Mouse (Mus musculus) stomach, embryonic 14.5 days (tissue): ENCODE results near the gene Fam169b. TPM values are rescaled to one million over a fixed set of nuclear protein-coding genes. Genes with fewer than 3 reads are reported as not detected.

Experiments
- ATAC-seq: fragments of 200-750 bp; cut with Nextera tagmentation; 2 replicates; pipeline ENCODE4 v1.8.0; 2017; ENCODE audit warnings: low read depth, moderate TSS enrichment; ENCODE audit not compliant: insufficient number of reproducible peaks, insufficient read depth, low FRiP score
- H3K27ac ChIP-seq: fragments of 300-500 bp; sonication (generic); 2 replicates; pipeline ENCODE4 v1.5.1; 2014; ENCODE audit warnings: mild to moderate bottlenecking, low read length, moderate library complexity, mixed read lengths
- H3K27me3 ChIP-seq: fragments of 300-500 bp; sonication (generic); 2 replicates; pipeline ENCODE4 v1.6.1; 2014; ENCODE audit warnings: low read length, control low read depth, mixed read lengths; ENCODE audit not compliant: control insufficient read depth, insufficient read depth
- H3K36me3 ChIP-seq: fragments of 300-500 bp; sonication (generic); 2 replicates; pipeline ENCODE4 v1.6.1; 2014; ENCODE audit warnings: mild to moderate bottlenecking, control low read depth, low read length, moderate library complexity, mixed read lengths; ENCODE audit not compliant: control insufficient read depth, insufficient read depth
- H3K4me1 ChIP-seq: fragments of 300-500 bp; sonication (generic); 2 replicates; pipeline ENCODE4 v1.6.1; 2014; ENCODE audit warnings: low read length, control low read depth, mixed read lengths; ENCODE audit not compliant: control insufficient read depth, insufficient read depth
- H3K4me2 ChIP-seq: fragments of 300-500 bp; sonication (generic); replicated peaks from 2 replicates; pipeline ENCODE4 v1.6.1; 2014; ENCODE audit warnings: low read depth, low read length, control low read depth
- H3K4me3 ChIP-seq: fragments of 300-500 bp; sonication (generic); 2 replicates; pipeline ENCODE4 v1.5.1; 2014; ENCODE audit warnings: low read depth, low read length, control low read depth
- H3K9ac ChIP-seq: fragments of 300-500 bp; sonication (generic); replicated peaks from 2 replicates; pipeline ENCODE4 v1.6.1; 2014; ENCODE audit warnings: low read depth, mild to moderate bottlenecking, control low read depth, low read length, moderate library complexity, mixed read lengths
- H3K9me3 ChIP-seq: fragments of 300-500 bp; sonication (generic); 2 replicates; pipeline ENCODE4 v1.6.1; 2016; ENCODE audit warnings: low read depth, low read length, control low read depth; ENCODE audit not compliant: control insufficient read depth
- WGBS: fragments of 180-500 bp; shearing (Covaris S2); extraction: QIAGEN DNeasy Blood & Tissue Kit; methylation state at CpG from one replicate; pipeline ENCODE4 v1.1.7; 2014; 5-methylcytosine and 5-hydroxymethylcytosine counted together
- polyA plus RNA-seq: library from polyadenylated mRNA; unstranded; fragments of >200 nt; fragmentation: Nextera tagmentation; extraction: Ambion mirVana; gene quantifications from 2 replicates; pipeline ENCODE4 v1.2.1, GENCODE M21; 2014

The Fam169b gene
- polyA plus RNA-seq, 1 experiment from 2014 or later, result 0.17 TPM

DNA sequence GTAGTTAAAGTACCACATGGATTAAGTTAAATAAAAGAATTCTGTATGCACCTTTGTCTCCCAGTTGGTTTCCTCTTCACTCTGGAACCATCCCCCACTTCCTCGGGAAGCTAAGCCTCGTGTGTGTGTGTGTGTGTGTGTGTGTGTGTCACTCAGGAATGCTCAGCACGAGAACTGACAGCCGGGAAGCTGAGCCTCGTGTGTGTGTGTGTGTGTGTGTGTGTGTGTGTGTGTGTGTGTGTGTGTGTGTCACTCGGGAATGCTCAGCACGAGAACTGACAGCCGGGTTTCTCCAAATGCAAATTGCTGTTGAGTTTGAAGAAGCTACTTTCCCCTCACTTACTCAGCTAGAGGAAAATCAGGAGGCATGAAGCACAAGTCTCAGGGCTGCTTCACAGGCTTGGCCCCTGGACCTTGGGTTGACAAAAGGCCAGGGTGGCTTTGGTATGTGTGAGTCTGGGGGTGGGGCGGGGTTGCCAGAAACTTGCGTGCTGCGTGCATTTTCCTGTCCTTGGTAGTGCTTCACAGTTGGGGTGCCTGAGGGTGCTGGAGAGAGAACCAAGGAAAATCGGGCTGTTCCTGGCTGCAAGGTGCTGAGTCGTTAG, 39.9 kb upstream of the Fam169b start:
- no peaks in the 10 kb centered on the region for H3K9me3 ChIP-seq
- no peak overlapping the region for H3K4me2 ChIP-seq
- H3K4me3 ChIP-seq, result no peak overlapping the region
- H3K36me3 ChIP-seq, result no peaks in the 10 kb centered on the region; the same call in none of the 2 replicates
- peak; percentile 53; the same call in 1 of the 2 replicates for ATAC-seq
- no peaks in the 10 kb centered on the region for H3K27me3 ChIP-seq
- peaks cover 5% of the 10 kb centered on the region; the same call in 1 of the 2 replicates for H3K4me1 ChIP-seq
- WGBS, result 22% methylated on average over 13 of the region's 13 CpGs
- no peak overlapping the region for H3K27ac ChIP-seq
- H3K9ac ChIP-seq, result no peak overlapping the region

DNA sequence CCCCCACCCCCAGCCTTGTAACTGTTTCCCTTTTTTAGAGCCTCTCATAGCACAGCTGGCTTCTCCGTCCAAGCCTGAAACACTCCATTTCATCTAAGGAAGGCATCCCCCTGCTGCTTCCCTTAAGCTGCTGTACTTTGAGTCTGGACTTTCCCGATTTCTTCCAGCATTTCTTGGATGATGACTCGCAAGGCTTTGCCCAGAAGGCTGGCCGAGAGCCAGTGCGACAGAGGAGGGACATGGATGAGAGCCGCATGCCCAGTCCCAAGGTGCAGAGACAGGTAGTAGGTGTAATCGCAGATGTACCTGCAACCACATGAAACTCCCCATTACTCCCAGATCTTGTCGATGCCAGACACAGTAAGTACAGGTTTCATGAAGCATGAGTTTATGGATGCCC, 36.8 kb upstream of the Fam169b start:
- Histone ChIP-seq H3K27ac (no peak overlapping the region), H3K36me3 (no peaks in the 10 kb centered on the region), H3K4me1 (peaks cover 5% of the 10 kb centered on the region; the same call in 1 of the 2 replicates), H3K4me3 (no peak overlapping the region), H3K9ac (no peak overlapping the region), H3K27me3 (no peaks in the 10 kb centered on the region), H3K4me2 (no peak overlapping the region), H3K9me3 (no peaks in the 10 kb centered on the region)
- 77% methylated on average over 8 of the region's 8 CpGs for WGBS
- no peak for ATAC-seq

DNA sequence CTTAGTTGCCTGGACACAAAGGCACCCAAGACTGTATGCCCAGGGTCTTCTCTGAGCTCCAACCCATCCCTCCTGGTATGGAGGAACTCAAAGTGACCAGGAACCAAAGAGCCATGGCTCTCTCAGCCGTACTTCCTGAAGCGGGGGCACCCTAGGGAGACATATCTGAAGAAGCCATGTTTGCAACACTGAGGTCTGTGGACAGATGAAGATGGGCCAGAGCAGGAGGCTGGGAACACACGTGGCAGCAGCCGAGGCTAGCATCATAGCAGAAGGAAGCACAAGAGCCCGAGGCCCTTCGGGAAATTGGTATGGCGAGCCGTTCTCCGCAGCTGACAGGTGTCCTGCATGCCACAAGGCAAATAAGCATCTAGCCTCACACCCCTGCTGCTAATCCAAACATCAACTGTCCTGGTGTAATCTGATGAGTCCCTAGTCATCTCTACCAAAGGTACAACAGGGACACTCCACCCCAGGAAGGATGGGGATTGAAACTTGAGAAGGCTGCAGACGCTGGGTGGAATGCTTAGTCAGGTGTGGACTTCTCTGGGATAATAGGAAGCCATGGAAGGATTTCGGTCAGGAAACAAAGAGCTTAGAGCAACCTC, 34.3 kb upstream of the Fam169b start:
- Histone ChIP-seq H3K27ac (no peak overlapping the region), H3K4me1 (0 out of 2 replicates have a peak, but pooled peaks cover under 1% of the 10 kb centered on the region), H3K9ac (no peak overlapping the region), H3K4me3 (no peak overlapping the region), H3K27me3 (no peaks in the 10 kb centered on the region), H3K9me3 (no peaks in the 10 kb centered on the region), H3K4me2 (no peak overlapping the region), H3K36me3 (no peaks in the 10 kb centered on the region)
- no peak for ATAC-seq
- 48% methylated on average over 11 of the region's 11 CpGs for whole genome bisulfite sequencing

DNA sequence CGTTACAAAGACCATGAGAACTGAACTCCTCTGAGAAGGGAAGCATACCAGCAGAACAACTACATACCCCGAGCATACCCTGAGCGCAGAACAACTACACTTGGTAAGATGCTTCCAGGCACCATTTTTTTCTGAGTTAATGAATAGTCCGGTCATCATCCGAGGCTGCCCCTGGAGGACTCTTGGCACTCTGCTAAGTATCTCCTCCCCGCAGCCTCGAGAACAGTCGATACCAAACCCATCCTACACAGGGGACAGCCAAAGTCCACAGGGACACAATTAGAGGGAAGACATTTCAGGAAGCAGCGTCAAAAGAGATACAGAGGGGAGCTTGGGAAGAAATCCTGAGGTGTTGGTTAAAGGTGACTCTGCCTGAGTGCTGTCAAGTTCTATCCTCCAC, 32.4 kb upstream of the Fam169b start:
- no peaks in the 10 kb centered on the region for H3K4me1 ChIP-seq
- H3K27ac ChIP-seq, result no peak overlapping the region
- ATAC-seq, result no peak
- H3K9me3 ChIP-seq, result no peaks in the 10 kb centered on the region
- H3K36me3 ChIP-seq, result no peaks in the 10 kb centered on the region
- H3K4me2 ChIP-seq, result no peak overlapping the region
- H3K9ac ChIP-seq, result no peak overlapping the region
- no peak overlapping the region for H3K4me3 ChIP-seq
- no peaks in the 10 kb centered on the region for H3K27me3 ChIP-seq
- 87% methylated on average over 9 of the region's 9 CpGs for WGBS

DNA sequence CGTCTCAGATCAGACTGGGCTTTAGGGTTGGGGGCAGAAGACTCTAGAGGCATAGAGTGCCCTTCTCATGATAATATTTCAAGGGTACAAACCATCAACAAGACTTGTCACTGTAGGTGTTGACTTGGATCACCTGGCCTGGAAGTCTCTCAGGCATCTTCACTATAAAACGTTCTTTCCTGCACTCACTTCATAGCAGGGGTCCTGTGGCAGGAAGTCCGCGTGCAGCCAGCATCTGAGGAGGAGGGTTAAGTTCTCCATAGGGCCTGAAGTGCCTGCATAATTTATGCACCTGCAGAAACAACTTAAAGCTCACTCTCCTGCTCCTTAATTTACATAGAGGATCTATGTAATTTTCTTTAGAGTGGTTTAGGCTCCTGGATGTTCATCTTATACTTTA, 28.0 kb upstream of the Fam169b start:
- no peak overlapping the region for H3K9ac ChIP-seq
- H3K36me3 ChIP-seq, result no peaks in the 10 kb centered on the region
- WGBS, result 44% methylated on average over 4 of the region's 4 CpGs
- H3K4me3 ChIP-seq, result no peak overlapping the region
- no peaks in the 10 kb centered on the region for H3K27me3 ChIP-seq
- H3K4me1 ChIP-seq, result no peaks in the 10 kb centered on the region
- H3K4me2 ChIP-seq, result no peak overlapping the region
- no peak overlapping the region for H3K27ac ChIP-seq
- no peaks in the 10 kb centered on the region; the same call in 1 of the 2 replicates for H3K9me3 ChIP-seq
- no peak for ATAC-seq

DNA sequence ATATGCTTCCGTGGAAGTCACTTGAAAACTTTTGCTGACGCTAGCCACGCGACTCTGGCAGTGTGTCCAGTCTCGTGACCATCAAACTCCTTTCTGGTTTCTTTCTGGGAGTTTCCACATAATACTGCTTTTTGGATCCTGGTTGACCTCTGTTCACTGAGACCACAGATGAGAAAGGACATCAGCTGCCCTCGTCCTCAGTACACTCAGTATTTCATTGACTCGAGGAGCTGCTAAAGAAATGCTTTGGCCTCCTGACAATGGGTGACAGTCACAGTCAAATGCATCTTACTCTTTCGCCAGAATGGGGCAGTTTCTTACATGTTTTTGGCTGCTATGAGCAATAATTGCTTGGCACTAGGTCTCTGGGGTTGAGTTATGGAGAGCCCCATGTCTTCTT, 27.4 kb upstream of the Fam169b start:
- no peak for ATAC-seq
- Histone ChIP-seq H3K4me1 (no peaks in the 10 kb centered on the region), H3K27me3 (no peaks in the 10 kb centered on the region), H3K4me3 (no peak overlapping the region), H3K4me2 (no peak overlapping the region), H3K9me3 (no peaks in the 10 kb centered on the region; the same call in 1 of the 2 replicates), H3K9ac (no peak overlapping the region), H3K27ac (no peak overlapping the region), H3K36me3 (no peaks in the 10 kb centered on the region)
- WGBS, result 76% methylated on average over 8 of the region's 8 CpGs

DNA sequence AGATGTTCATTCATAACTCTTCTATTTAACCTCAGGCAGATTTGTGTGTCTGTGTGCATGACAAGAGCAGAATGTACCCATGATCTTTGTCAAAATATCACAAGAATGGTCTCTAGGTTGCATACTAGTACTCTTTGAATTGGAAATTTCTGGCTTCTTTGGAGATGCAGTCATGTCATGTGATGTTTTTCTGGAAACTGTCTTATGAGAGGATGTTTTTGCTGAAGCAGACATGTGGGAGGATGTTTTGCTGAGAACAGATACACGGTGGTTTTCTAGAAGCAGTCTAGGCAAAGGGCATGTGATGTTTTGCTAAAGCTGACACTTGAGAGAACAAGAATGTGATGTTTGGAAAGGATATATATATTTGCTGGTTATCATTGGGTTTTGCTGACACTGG, 23.2 kb upstream of the Fam169b start:
- no peaks in the 10 kb centered on the region for H3K36me3 ChIP-seq
- no peaks in the 10 kb centered on the region; the same call in 1 of the 2 replicates for H3K9me3 ChIP-seq
- H3K4me2 ChIP-seq, result no peak overlapping the region
- H3K27ac ChIP-seq, result no peak overlapping the region
- H3K4me3 ChIP-seq, result no peak overlapping the region
- no peak for ATAC-seq
- H3K9ac ChIP-seq, result no peak overlapping the region
- no peaks in the 10 kb centered on the region for H3K4me1 ChIP-seq
- no peaks in the 10 kb centered on the region for H3K27me3 ChIP-seq
- 68% methylated on average over 1 of the region's 1 CpGs for WGBS

DNA sequence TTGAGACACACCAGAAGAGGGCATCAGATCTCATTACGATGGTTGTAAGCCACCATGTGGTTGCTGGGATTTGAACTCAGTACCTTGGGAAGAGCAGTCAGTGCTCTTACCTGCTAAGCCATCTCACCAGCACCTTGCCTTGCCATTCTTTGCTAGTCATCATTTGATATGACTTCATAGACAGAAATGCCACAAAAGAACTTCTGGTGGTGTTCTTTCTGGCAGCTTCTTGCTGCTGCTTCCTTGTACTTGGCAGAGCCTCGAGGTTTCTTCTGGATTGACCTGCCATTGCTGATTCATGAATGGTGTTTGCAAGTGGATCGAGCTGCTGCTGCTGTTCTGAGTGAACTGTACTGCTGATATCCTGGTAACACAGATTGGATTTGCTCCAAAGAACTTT, 22.7 kb upstream of the Fam169b start:
- no peak overlapping the region for H3K4me2 ChIP-seq
- H3K27ac ChIP-seq, result no peak overlapping the region
- WGBS, result 80% methylated on average over 3 of the region's 3 CpGs
- H3K27me3 ChIP-seq, result no peaks in the 10 kb centered on the region
- H3K4me3 ChIP-seq, result no peak overlapping the region
- H3K36me3 ChIP-seq, result no peaks in the 10 kb centered on the region
- no peaks in the 10 kb centered on the region; the same call in 1 of the 2 replicates for H3K9me3 ChIP-seq
- no peaks in the 10 kb centered on the region for H3K4me1 ChIP-seq
- ATAC-seq, result no peak
- H3K9ac ChIP-seq, result no peak overlapping the region
